Mouse (Mus musculus): ENCODE data around the gene Caml. TPM values are rescaled to one million over a fixed set of nuclear protein-coding genes. Genes with fewer than 3 reads are reported as not detected.
"Not testable (repeated sequence)": the region's sequence is repeated elsewhere in the genome, so short reads cannot be mapped to it uniquely, and the experiment has no call there.

Gene Caml
- polyA plus RNA-seq, 1 experiment from 2014 or later: 71.8 TPM

DNA sequence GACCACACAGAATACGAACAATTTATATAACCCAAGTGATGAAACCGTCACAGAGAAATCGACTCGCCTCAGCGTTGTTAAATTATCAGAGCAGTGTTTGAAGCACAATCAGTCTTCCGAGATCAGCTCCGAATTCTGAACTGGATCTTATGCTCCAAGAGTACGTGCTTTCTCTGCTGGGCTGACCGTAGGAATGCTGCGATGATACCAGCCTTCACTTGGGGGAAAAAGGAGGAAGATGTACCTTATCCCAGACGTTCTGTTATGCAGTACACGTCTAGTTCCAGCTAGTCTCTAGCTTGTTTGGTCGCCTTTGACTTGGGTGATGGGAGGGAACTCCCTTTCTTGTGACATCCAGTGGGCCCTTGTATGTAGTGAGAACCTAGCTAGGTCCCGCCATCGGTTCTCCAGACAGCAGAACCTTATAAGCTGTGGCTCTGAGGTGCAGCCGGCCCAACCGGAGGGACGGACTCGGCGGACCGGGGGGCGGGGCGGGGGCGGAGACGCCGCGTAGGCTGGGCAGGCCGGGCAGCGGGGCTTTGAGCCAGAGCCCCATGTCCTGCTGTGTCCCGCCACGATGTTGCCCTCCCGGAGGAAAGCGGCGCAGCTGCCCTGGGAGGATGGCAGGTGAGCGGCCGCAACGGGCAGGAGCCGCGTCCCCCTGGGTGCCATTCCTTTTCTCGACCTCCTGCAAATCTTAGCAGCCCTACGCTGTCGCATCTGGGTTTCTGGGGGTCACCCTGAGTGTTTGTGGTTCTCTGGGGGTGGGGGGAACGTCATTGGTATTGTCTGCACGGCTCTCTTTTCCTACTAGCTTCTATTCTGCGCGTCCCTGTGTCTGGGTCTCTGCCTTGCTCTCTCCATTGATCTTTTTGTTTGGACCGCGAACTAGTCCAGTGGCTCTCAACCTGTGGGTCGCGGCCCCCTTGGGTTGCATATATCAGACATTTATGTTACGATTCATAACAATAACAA is 23.0 kb upstream of the Caml start, which contains the start of gene B4galt7:
B4galt7 (plus strand) TSS at position 331 of the 975 bp plus-strand sequence.
- ATAC-seq (ENCODE audit: low FRiP score, low read depth): peak; percentile 91
- Histone ChIP-seq H3K36me3 (peaks cover 53% of the 10 kb centered on the region), H3K27me3 (no peaks in the 10 kb centered on the region), H3K9ac (peak within 1 kb of the TSS; percentile 91), H3K4me1 (peaks cover 16% of the 10 kb centered on the region), H3K27ac (peak within 1 kb of the TSS; percentile 23; the same call in 1 of the 2 replicates), H3K4me3 (peak within 1 kb of the TSS; percentile 85), H3K9me3 (no peaks in the 10 kb centered on the region), H3K4me2 (replicated peaks) (peak within 1 kb of the TSS; percentile 83)
- 8% methylated on average over 51 of the region's 51 CpGs for whole genome bisulfite sequencing

DNA sequence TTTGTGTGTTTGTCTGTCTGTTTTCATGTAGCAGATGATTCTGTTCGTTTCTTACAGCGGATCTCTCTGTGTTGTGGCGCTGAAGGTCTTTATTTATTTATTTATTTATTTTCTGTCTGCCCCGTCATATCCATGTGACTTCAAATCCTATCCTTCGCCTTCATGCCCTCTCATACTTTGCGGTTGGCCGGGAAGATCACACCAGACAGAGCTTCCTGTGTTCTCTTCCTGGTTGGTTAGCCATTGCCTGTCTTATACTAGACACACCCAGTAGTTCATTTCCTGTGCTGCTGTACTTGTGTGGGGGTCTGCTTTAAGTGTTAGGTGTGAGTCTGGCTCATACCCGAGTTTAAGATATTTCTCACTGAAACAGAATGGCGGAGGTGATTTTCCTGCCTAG is 22.1 kb upstream of the Caml start:
- peak overlapping the region; percentile 91 for H3K9ac ChIP-seq
- peak overlapping the region; percentile 83 for H3K4me2 ChIP-seq (replicated peaks)
- peaks cover 50% of the 10 kb centered on the region for H3K36me3 ChIP-seq
- no peak for ATAC-seq (ENCODE audit: low FRiP score, low read depth)
- no peaks in the 10 kb centered on the region for H3K27me3 ChIP-seq
- H3K4me1 ChIP-seq: peaks cover 16% of the 10 kb centered on the region
- peak overlapping the region; percentile 85 for H3K4me3 ChIP-seq
- no peak overlapping the region for H3K27ac ChIP-seq
- 20% methylated on average over 9 of the region's 9 CpGs for WGBS
- H3K9me3 ChIP-seq: no peaks in the 10 kb centered on the region

DNA sequence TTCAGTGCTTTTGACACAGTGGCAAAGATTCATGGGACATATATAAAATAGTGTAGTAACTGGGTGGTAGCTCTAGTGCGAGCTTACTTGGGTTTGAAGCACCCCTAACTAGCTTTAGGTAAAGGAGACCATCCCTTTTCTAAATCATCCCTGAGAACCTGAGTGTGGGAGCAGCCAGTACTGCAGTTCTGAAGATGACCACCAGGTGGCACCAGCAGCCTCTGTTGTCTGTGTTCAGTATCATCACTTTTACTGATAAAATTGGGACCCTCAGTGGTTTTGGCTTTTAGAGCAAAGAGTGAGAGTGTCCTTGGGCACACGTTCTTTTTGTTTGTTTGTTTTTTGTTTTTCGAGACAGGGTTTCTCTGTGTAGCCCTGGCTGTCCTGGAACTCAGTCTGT is 21.2 kb upstream of the Caml start:
- H3K27ac ChIP-seq: no peak overlapping the region
- H3K27me3 ChIP-seq: no peaks in the 10 kb centered on the region
- WGBS: 10% methylated on average over 3 of the region's 3 CpGs
- no peak for ATAC-seq (ENCODE audit: low FRiP score, low read depth)
- no peak overlapping the region for H3K4me3 ChIP-seq
- peaks cover 16% of the 10 kb centered on the region for H3K4me1 ChIP-seq
- no peak overlapping the region for H3K4me2 ChIP-seq (replicated peaks)
- H3K9ac ChIP-seq: no peak overlapping the region
- no peaks in the 10 kb centered on the region for H3K9me3 ChIP-seq
- H3K36me3 ChIP-seq: peaks cover 46% of the 10 kb centered on the region

DNA sequence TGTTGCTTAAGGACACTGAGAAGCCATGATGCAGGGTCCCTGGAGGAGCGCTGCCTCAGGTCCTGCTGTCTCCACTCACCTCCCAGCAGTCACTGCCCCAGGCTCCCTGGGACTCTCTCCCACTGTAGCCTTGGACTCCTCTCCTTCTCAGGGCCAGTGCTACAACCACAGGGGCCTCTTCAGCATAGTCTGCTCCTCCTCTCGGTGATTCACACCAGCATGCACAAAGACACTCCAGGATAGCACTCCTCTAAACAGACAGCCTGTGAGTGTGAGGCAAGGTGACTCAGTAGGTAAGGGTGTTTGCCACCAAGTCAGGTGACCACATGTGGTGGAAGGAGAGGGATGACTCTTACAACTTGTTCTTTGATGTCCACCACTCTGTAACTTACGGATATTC is 18.2 kb upstream of the Caml start:
- Histone ChIP-seq H3K27ac (no peak overlapping the region), H3K9me3 (no peaks in the 10 kb centered on the region), H3K4me3 (no peak overlapping the region), H3K4me1 (peaks cover 11% of the 10 kb centered on the region), H3K36me3 (peaks cover 57% of the 10 kb centered on the region), H3K9ac (no peak overlapping the region), H3K27me3 (no peaks in the 10 kb centered on the region), H3K4me2 (replicated peaks) (no peak overlapping the region)
- 95% methylated on average over 3 of the region's 3 CpGs for WGBS
- ATAC-seq (ENCODE audit: low FRiP score, low read depth): no peak

DNA sequence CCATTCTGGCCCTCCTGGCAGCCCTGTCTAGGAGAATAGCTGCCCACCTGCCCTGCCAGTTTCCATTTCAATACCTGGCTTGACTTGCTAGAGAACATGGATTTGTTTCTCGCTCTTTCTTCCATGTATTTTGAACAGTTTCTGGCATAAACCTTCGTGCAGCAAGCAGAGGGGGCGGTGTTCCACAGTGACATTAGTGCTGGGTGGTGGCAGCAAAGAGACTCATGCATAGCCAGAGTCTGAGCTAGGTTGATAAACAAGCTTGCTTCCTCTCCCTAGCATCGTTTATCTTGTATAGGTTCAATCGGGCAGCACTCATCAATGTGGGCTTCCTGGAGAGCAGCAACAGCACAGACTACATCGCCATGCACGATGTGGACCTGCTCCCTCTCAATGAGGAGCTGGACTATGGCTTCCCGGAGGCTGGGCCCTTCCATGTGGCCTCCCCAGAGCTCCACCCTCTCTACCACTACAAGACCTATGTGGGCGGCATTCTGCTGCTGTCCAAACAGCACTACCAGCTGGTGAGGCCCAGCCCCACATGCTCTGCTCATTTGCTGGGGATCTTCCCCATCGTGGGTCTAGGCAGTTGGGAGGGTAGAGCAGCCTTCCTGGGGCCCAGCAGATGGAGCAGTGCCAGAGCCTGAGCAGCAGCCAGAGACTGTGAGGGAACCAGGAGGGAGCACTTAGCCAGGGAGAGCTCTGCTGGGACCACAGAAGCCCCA is 15.7 kb upstream of the Caml start:
- Histone ChIP-seq H3K36me3 (peaks cover 74% of the 10 kb centered on the region), H3K4me3 (no peak overlapping the region), H3K9ac (no peak overlapping the region), H3K4me2 (replicated peaks) (no peak overlapping the region), H3K27me3 (no peaks in the 10 kb centered on the region), H3K4me1 (peaks cover 9% of the 10 kb centered on the region), H3K9me3 (no peaks in the 10 kb centered on the region), H3K27ac (no peak overlapping the region)
- WGBS: 81% methylated on average over 10 of the region's 10 CpGs
- ATAC-seq (ENCODE audit: low FRiP score, low read depth): no peak

DNA sequence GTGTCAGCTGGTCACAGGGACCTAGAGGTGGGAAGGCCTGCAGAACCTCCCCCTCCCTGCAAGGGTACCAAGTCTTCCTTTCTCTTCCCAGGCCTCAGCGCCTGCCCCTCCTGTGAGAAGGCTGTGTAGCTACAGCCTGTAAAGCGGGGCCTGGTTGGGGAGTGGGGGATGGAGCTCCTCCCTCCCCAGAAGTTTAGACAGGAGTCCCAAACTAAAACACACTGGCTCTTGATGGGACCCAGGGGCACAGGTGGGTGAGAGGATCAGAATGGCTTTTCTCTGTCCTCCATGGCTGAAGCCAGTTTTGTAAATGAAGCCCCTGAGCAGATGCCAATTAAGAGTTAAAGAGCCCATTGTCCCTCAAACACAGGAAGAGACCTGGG is 15.2 kb upstream of the Caml start:
- ATAC-seq (ENCODE audit: low FRiP score, low read depth): no peak
- H3K9ac ChIP-seq: no peak overlapping the region
- no peak overlapping the region for H3K4me3 ChIP-seq
- no peak overlapping the region for H3K27ac ChIP-seq
- WGBS: 97% methylated on average over 2 of the region's 2 CpGs
- H3K4me1 ChIP-seq: peaks cover 9% of the 10 kb centered on the region
- H3K27me3 ChIP-seq: no peaks in the 10 kb centered on the region
- peaks cover 74% of the 10 kb centered on the region for H3K36me3 ChIP-seq
- H3K9me3 ChIP-seq: no peaks in the 10 kb centered on the region
- H3K4me2 ChIP-seq (replicated peaks): no peak overlapping the region

DNA sequence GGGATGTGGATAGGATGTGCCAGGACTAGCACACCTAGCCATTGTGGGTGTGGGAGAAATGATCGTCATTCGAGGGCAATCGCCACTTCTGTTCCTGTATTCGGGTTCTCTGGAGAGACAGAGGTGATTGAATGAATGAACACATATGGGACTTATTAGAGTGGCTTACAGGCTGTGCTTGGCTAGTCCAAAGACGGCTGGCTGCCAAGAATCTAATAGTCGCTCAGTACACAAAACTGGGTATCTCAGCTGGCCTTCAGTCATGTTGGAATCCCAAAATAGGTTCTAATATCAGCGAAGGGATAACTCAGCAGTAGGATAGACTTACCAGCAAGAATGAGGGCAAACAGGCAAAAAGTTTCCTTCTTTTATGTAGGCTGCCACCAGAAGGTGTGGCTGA is 10.8 kb upstream of the Caml start:
- H3K4me3 ChIP-seq: no peak overlapping the region
- H3K27me3 ChIP-seq: no peaks in the 10 kb centered on the region
- no peak overlapping the region for H3K27ac ChIP-seq
- H3K9me3 ChIP-seq: no peaks in the 10 kb centered on the region
- WGBS: 27% methylated on average over 7 of the region's 7 CpGs
- peaks cover 54% of the 10 kb centered on the region for H3K36me3 ChIP-seq
- no peak for ATAC-seq (ENCODE audit: low FRiP score, low read depth)
- peaks cover 9% of the 10 kb centered on the region for H3K4me1 ChIP-seq
- H3K9ac ChIP-seq: no peak overlapping the region
- no peak overlapping the region for H3K4me2 ChIP-seq (replicated peaks)

DNA sequence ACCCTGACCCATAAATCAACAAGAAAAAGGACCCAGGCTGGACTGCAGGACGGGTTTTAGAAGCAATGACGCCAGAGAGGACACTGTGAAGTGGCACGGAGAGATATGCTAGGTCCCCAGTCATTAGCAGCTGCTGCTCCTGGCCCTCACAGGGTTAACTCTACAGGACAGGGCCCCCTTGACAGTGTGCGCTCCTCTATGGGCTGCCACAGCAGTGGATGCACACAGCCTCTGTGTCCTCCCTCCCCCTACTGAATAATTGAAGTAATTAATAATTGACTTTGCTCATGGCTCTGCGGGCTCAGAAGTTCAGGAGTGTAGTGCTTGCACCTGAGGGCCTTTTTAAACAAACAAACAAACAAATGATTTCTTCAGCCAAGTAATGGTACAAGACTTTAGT is 9.3 kb upstream of the Caml start:
- H3K4me1 ChIP-seq: peaks cover 9% of the 10 kb centered on the region
- no peaks in the 10 kb centered on the region for H3K27me3 ChIP-seq
- no peak overlapping the region for H3K4me3 ChIP-seq
- ATAC-seq (ENCODE audit: low FRiP score, low read depth): no peak
- H3K9me3 ChIP-seq: no peaks in the 10 kb centered on the region
- no peak overlapping the region for H3K27ac ChIP-seq
- WGBS: 47% methylated on average over 5 of the region's 5 CpGs
- no peak overlapping the region for H3K4me2 ChIP-seq (replicated peaks)
- H3K9ac ChIP-seq: no peak overlapping the region
- peaks cover 39% of the 10 kb centered on the region for H3K36me3 ChIP-seq

DNA sequence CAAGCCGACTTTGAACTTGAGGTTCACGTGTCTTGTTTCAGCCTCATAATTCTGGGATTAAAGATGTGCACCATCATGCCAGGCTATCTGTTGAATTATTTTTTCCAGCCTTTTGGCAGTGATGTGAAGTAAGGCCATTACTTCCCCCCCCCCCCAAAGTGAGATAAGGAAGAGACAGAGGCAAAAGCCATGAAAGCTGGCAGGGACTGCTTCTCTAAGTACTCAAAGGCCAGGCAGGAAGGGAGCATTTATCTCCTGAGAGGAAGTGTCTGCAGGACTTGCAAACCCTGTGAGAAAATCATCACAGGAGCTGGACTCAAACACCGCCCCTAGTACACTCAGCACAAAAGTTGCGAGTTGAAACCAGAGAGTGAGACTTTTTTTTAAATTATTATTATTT is 3.5 kb upstream of the Caml start:
- H3K9me3 ChIP-seq: no peaks in the 10 kb centered on the region
- no peak overlapping the region for H3K4me3 ChIP-seq
- no peaks in the 10 kb centered on the region for H3K27me3 ChIP-seq
- peaks cover 8% of the 10 kb centered on the region for H3K36me3 ChIP-seq
- ATAC-seq (ENCODE audit: low FRiP score, low read depth): no peak
- 87% methylated on average over 4 of the region's 4 CpGs for WGBS
- no peak overlapping the region for H3K4me2 ChIP-seq (replicated peaks)
- H3K27ac ChIP-seq: no peak overlapping the region
- H3K4me1 ChIP-seq: peaks cover 16% of the 10 kb centered on the region
- no peak overlapping the region for H3K9ac ChIP-seq

DNA sequence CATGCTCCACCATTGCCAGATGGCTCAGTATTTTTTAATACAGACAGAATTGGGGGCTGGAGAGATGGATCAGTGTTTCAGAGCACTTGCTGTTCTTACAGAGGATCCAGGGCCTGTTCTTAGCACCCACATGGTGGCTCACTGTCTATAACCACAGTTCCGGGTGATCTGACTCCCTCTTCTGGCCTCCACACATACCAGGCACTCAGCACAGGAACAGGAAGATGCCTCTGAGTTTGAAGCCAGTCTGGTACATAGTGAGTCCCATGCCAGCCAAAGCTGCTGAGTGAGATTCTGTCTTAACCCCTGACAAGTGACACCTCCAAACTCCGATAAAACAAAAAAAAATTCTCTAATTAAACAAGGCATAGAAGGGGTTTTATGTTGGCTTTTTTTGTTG is 2.5 kb upstream of the Caml start:
- Histone ChIP-seq H3K36me3 (peaks cover 6% of the 10 kb centered on the region; the same call in 1 of the 2 replicates), H3K27me3 (no peaks in the 10 kb centered on the region), H3K4me2 (replicated peaks) (no peak overlapping the region), H3K4me3 (no peak overlapping the region), H3K9ac (no peak overlapping the region), H3K9me3 (no peaks in the 10 kb centered on the region), H3K4me1 (peaks cover 23% of the 10 kb centered on the region), H3K27ac (no peak overlapping the region)
- 69% methylated on average over 2 of the region's 2 CpGs for WGBS
- no peak for ATAC-seq (ENCODE audit: low FRiP score, low read depth)

DNA sequence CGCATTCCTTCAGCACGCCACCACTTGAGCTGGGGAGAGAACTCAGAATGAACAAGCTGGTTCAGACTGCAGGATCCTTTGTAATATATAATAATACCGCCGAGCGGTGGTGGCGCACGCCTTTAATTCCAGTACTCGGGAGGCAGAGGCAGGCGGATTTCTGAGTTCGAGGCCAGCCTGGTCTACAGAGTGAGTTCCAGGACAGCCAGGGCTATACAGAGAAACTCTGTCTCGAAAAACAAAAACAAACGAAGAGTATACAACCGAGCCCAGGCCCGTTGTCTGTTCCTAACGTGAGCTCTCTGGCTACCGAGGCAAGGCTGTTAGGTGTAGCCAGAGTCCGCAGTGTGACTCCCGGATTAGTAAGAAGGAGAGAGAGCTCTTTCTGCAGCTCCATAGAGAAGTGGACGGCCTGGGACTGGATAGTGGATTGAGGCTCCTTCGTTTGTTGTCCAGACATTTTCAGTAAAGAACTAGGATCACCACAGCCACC is 603 bp upstream of the Caml start:
- Histone ChIP-seq H3K4me1 (peaks cover 23% of the 10 kb centered on the region), H3K27ac (peak overlapping the region; percentile 75; the same call in 1 of the 2 replicates), H3K36me3 (peaks cover 24% of the 10 kb centered on the region), H3K9ac (peak overlapping the region; percentile 80), H3K4me2 (replicated peaks) (peak overlapping the region; percentile 87), H3K4me3 (peak overlapping the region; percentile 70)
- H3K9me3 ChIP-seq; ATAC-seq (ENCODE audit: low FRiP score, low read depth); H3K27me3 ChIP-seq: not testable (repeated sequence)
- WGBS: 22% methylated on average over 20 of the region's 20 CpGs

DNA sequence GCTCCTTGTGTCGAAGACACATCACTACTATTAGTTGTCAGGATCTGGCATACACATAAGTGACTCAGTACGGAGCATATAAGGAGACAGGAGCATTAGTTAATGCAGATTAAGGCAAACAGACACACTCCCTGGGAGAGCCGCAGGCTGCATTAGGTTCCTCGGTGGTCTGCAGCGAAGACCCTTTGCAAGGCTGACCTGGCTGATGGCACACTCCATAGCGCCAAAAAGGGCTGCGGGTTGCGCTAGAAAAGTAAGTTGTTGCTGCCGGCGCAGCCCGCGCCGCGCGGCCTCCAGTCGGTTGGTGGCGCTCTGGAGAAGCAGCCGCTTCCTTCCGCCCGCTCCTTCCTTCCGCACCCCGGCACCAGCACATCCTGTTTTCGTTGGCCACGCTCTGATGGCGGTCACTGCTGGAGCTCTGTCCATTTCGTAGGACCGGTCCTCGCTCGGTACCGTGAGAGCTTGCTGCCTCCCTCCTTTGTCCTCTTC is 11.9 kb downstream of the Caml start, which contains the start of gene Ddx46:
Ddx46 (plus strand) TSS at position 389 of the 489 bp plus-strand sequence.
- peak within 1 kb of the TSS; percentile 89 for H3K4me2 ChIP-seq (replicated peaks)
- peaks cover 55% of the 10 kb centered on the region for H3K36me3 ChIP-seq
- H3K9me3 ChIP-seq: no peaks in the 10 kb centered on the region
- H3K9ac ChIP-seq: peak within 1 kb of the TSS; percentile 94
- H3K27me3 ChIP-seq: no peaks in the 10 kb centered on the region
- peaks cover 17% of the 10 kb centered on the region for H3K4me1 ChIP-seq
- peak within 1 kb of the TSS; percentile 10; the same call in 1 of the 2 replicates for H3K27ac ChIP-seq
- WGBS: 6% methylated on average over 30 of the region's 30 CpGs
- peak within 1 kb of the TSS; percentile 99 for H3K4me3 ChIP-seq
- peak; percentile 90 for ATAC-seq (ENCODE audit: low FRiP score, low read depth)
